Mouse (Mus musculus): Measurements from ENCODE around the gene Rap1gap2. TPM values are rescaled to one million over a fixed set of nuclear protein-coding genes. Genes with fewer than 3 reads are reported as not detected.
A peak's percentile ranks its signal among the peaks of the same experiment; 100 is the strongest.

Gene Rap1gap2
- total RNA-seq (2022), result 10 to 100 TPM; 74.3 to 93.7 (median 83.1) TPM

GRCm38 (mm10) chr11:74610545-74611176 lies at the start of gene Rap1gap2:
Gene Rap1gap2, minus strand, starts transcription at chr11:74610915.
- DNase-seq (ENCODE audit: low spot score), result no peak

GRCm38 (mm10) chr11:74660336-74660735 lies 49.6 kb upstream of the Rap1gap2 start:
- no peak for DNase-seq (ENCODE audit: low spot score)

GRCm38 (mm10) chr11:74655941-74656340 lies 45.2 kb upstream of the Rap1gap2 start:
- no peak for DNase-seq (ENCODE audit: low spot score)

- no peak for DNase-seq (ENCODE audit: low spot score)
These were observed 42.7 kb upstream of the Rap1gap2 start for GRCm38 (mm10) chr11:74653385-74653784.

GRCm38 (mm10) chr11:74652791-74653191 lies 42.1 kb upstream of the Rap1gap2 start:
- DNase-seq (ENCODE audit: low spot score), result peak; percentile 51

GRCm38 (mm10) chr11:74650576-74651100 lies 39.9 kb upstream of the Rap1gap2 start:
- no peak for DNase-seq (ENCODE audit: low spot score)

- DNase-seq (ENCODE audit: low spot score), result no peak
These were observed 39.2 kb upstream of the Rap1gap2 start for GRCm38 (mm10) chr11:74649647-74650551.

GRCm38 (mm10) chr11:74649095-74649646 lies 38.5 kb upstream of the Rap1gap2 start, which contains the start of gene Cluh:
Gene Cluh, plus strand, starts transcription at chr11:74649495.
- peak; percentile 99 for DNase-seq (ENCODE audit: low spot score)

GRCm38 (mm10) chr11:74648676-74649075 lies 38.0 kb upstream of the Rap1gap2 start:
- DNase-seq (ENCODE audit: low spot score), result no peak

- no peak for DNase-seq (ENCODE audit: low spot score)
These were observed 37.3 kb upstream of the Rap1gap2 start for GRCm38 (mm10) chr11:74647966-74648365.

GRCm38 (mm10) chr11:74639628-74640027 lies 28.9 kb upstream of the Rap1gap2 start:
- no peak for DNase-seq (ENCODE audit: low spot score)

GRCm38 (mm10) chr11:74638791-74639411 lies 28.2 kb upstream of the Rap1gap2 start:
- no peak for DNase-seq (ENCODE audit: low spot score)

- peak; percentile 72 for DNase-seq (ENCODE audit: low spot score)
These were observed 27.5 kb upstream of the Rap1gap2 start for GRCm38 (mm10) chr11:74637971-74638790.

GRCm38 (mm10) chr11:74637486-74637885 lies 26.8 kb upstream of the Rap1gap2 start:
- DNase-seq (ENCODE audit: low spot score), result no peak

GRCm38 (mm10) chr11:74634490-74635275 lies 24.0 kb upstream of the Rap1gap2 start:
- DNase-seq (ENCODE audit: low spot score), result peak; percentile 77

GRCm38 (mm10) chr11:74631880-74632789 lies 21.4 kb upstream of the Rap1gap2 start:
- DNase-seq (ENCODE audit: low spot score), result no peak

- DNase-seq (ENCODE audit: low spot score), result no peak
These were observed 16.8 kb upstream of the Rap1gap2 start for GRCm38 (mm10) chr11:74627481-74627880.

- DNase-seq (ENCODE audit: low spot score), result no peak
These were observed 14.6 kb upstream of the Rap1gap2 start for GRCm38 (mm10) chr11:74625333-74625732.

- DNase-seq (ENCODE audit: low spot score), result no peak
These were observed 13.0 kb upstream of the Rap1gap2 start for GRCm38 (mm10) chr11:74623693-74624092.

Measured in heart, adult 8-10 months (tissue).